9 mouse cellular contexts compared by ENCODE assay signal in genomic region chr5:41888834-41889233, GRCm38 (mm10). TPM values are rescaled to one million over a fixed set of nuclear protein-coding genes. Genes with fewer than 3 reads are reported as not detected.
DNase-seq lines count a peak whose midpoint lies in the region; ATAC-seq and TF ChIP-seq lines count a peak whose summit lies in the region.
"Had no signal": no experiment of that assay in that cellular context is flagged by ENCODE, and none has a peak within 500 bp of the region (broad histone marks: within the 10 kb centered on the region; RNA-seq: fewer than 3 reads in every experiment).

No protein-coding gene starts in this region.

- no peak overlapping the region for H3K9ac ChIP-seq in kidney, postnatal 0 days (ENCODE audit: low read depth, low read length)
- H3K9ac ChIP-seq in hindbrain, embryonic 15.5 days = no peak overlapping the region
- H3K9ac ChIP-seq: heart, embryonic 13.5 days had no signal

- H3K27ac ChIP-seq in kidney, postnatal 0 days = no peak overlapping the region
- H3K27ac ChIP-seq in hindbrain, embryonic 15.5 days (replicated peaks) = peak overlapping the region; percentile 59
- H3K27ac ChIP-seq: heart, embryonic 13.5 days had no signal

- H3K4me2 ChIP-seq in kidney, postnatal 0 days (ENCODE audit: low read length) = no peak overlapping the region
- peak overlapping the region; percentile 37 for H3K4me2 ChIP-seq in hindbrain, embryonic 15.5 days
- H3K4me2 ChIP-seq: heart, embryonic 13.5 days had no signal

- ATAC-seq in kidney, postnatal 0 days (replicated peaks; ENCODE audit: low FRiP score, low read depth) = no peak
- peak; percentile 90 for ATAC-seq in hindbrain, embryonic 15.5 days (ENCODE audit: low FRiP score, low read depth)

- peak; percentile 73 for DNase-seq in kidney, postnatal 0 days (ENCODE audit: low spot score)
- DNase-seq in kidney, postnatal 4 days = no peak
- peak; percentile 81 for DNase-seq in brain, adult 2 months (ENCODE audit: low read depth, low spot score)
- peak; percentile 42 for DNase-seq in retina, postnatal 1 day
- no peak for DNase-seq in heart, postnatal 4 days
- DNase-seq in gastrocnemius, adult 8-10 months (ENCODE audit: low spot score in 2 of 2) = no peak
- no peak for DNase-seq in spleen, postnatal 10 days (ENCODE audit: low spot score in 2 of 2)

- no peaks in the 10 kb centered on the region for H3K27me3 ChIP-seq in kidney, postnatal 0 days (ENCODE audit: insufficient read depth, low read length)
- no peaks in the 10 kb centered on the region for H3K27me3 ChIP-seq in hindbrain, embryonic 15.5 days

- no peaks in the 10 kb centered on the region for H3K4me1 ChIP-seq in kidney, postnatal 0 days (replicated peaks; ENCODE audit: insufficient read depth, low read length)
- H3K4me1 ChIP-seq in hindbrain, embryonic 15.5 days (replicated peaks) = peaks cover 17% of the 10 kb centered on the region
- H3K4me1 ChIP-seq: heart, embryonic 13.5 days had no signal

- no peaks in the 10 kb centered on the region for H3K9me3 ChIP-seq in kidney, postnatal 0 days (replicated peaks; ENCODE audit: low read length)
- H3K9me3 ChIP-seq in hindbrain, embryonic 15.5 days = no peaks in the 10 kb centered on the region
- H3K9me3 ChIP-seq: heart, embryonic 13.5 days had no signal

- H3K4me3 ChIP-seq in kidney, postnatal 0 days (replicated peaks; ENCODE audit: low read depth, low read length) = no peak overlapping the region
- H3K4me3 ChIP-seq in hindbrain, embryonic 15.5 days = no peak overlapping the region
- H3K4me3 ChIP-seq: heart, embryonic 13.5 days had no signal

- no peaks in the 10 kb centered on the region for H3K36me3 ChIP-seq in kidney, postnatal 0 days (ENCODE audit: insufficient read depth, low read length)
- no peaks in the 10 kb centered on the region for H3K36me3 ChIP-seq in hindbrain, embryonic 15.5 days
- H3K36me3 ChIP-seq: heart, embryonic 13.5 days had no signal

- peak; percentile 65 for TF ChIP-seq CTCF in kidney, postnatal 0 days (IDR thresholded peaks at IDR 0.05; ENCODE audit: low read depth)

- WGBS in kidney, postnatal 0 days = 56% methylated on average over 3 of the region's 3 CpGs
- WGBS in hindbrain, embryonic 15.5 days = 27% methylated on average over 3 of the region's 3 CpGs

RNA-seq across cellular contexts. Expression of gene Bod1l, which starts 44.7 kb away (rescaled TPM):
- 21.1 and 22.6 TPM in 2 replicates for polyA plus RNA-seq in kidney, postnatal 0 days (2015; fragmentation: Nextera tagmentation; extraction: Ambion mirVana)
- 26.6 and 27.6 TPM in 2 replicates for polyA plus RNA-seq in hindbrain, embryonic 15.5 days (2015; fragmentation: Nextera tagmentation; extraction: Ambion mirVana)
- 10 to 100 TPM; 17.0 to 17.8 TPM for total RNA-seq in heart, postnatal 4 days (2021)
- total RNA-seq in gastrocnemius, adult 8-10 months (2022) = 10 to 100 TPM; 14.0 to 16.1 (median 15.5) TPM

Comparison
In these comparisons a context has a peak if more than half of its experiments do, and no peak if none do; other contexts are left out.
1. DNase-seq: peak in kidney, postnatal 0 days (single experiment), brain, adult 2 months (single experiment) and retina, postnatal 1 day (single experiment); none in kidney, postnatal 4 days (0 of 2), heart, postnatal 4 days (single experiment), gastrocnemius, adult 8-10 months (0 of 2) and spleen, postnatal 10 days (0 of 2).